Mouse (Mus musculus) cerebellum, adult 2 months (tissue): Measurements from ENCODE around the gene 1700025G04Rik.

Experiments used
- CTCF ChIP-seq: fragments of 200-500 bp; IDR thresholded peaks from 2 replicates; pipeline ENCODE4 v1.5.1; 2011; ENCODE audit warnings: low read depth, mild to moderate bottlenecking, control low read depth, low read length, moderate library complexity, borderline replicate concordance; ENCODE audit not compliant: insufficient read depth
- POLR2A ChIP-seq: fragments of 200-500 bp; IDR thresholded peaks from 2 replicates; pipeline ENCODE4 v1.6.1; 2011; ENCODE audit warnings: low read length, control low read depth, borderline replicate concordance; ENCODE audit not compliant: insufficient read depth

DNA sequence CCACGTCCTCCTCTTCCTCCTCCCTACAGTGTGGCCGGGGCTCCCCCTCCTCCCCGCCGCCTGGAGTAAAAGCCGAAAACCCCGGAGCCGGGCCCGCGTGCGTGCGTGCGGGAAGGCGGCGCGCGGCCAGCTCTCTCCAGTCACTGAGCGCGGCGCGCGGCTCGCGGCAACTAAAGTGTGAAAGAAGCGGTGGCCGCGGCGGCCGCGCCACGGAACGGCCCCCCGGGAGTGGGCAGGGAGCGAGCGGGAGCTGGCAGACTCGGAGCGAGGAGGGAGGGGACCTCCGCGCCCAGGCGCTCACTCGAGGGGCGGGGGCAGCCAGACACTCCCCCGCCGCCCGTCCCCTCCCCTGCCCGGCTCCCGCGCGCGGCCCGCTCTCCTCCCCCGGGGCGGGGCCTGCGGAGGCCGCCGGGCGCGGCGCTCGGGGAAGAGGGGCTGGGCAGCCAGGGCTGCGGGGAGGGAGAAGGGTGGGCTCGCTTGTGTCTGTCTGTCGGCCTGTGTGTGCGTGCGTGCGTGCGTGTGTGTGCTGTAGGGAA lies at the start of gene 1700025G04Rik:
- no peak for TF ChIP-seq CTCF
- TF ChIP-seq POLR2A = peak; percentile 69
